Mouse (Mus musculus) adrenal gland, postnatal 14 days (tissue): ENCODE measurements around the gene Slc35f4. TPM values are rescaled to one million over a fixed set of nuclear protein-coding genes. Genes with fewer than 3 reads are reported as not detected.

ENCODE experiments used
- DNase-seq: peaks from one replicate; pipeline ENCODE4 v3.0.0; 2021; ENCODE audit warnings: mixed read lengths
- long read RNA-seq, 2 experiments: library from polyadenylated mRNA; stranded (forward); transcript quantifications; one replicate each; pipeline ENCODE4 v2.0.0; 2021
- total RNA-seq: library from RNA; stranded (reverse); gene quantifications from 2 replicates; pipeline ENCODE4 v1.2.3, GENCODE M21; 2021

Gene Slc35f4
- not detected in 2 replicates for total RNA-seq
- long read RNA-seq, experiment 1: 0 reads
- long read RNA-seq, experiment 2: 0 reads

DNA sequence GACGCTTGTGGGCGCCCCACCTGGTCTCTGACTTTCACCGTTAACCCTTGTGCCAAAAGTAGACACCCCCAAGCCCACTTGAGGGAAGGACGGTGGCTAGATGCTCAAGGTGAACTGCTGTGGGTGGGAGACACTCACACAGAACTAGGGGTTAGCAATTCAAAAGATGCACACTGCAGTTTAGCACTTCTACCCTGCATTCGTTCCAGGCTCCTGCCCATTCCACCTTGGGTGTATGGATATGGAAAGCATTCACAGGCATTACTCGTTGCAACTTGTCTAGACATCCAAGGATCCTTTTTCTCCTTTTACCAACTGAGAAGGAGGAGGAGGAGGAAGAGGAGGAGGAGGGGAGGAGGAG, at the start of gene Slc35f4:
TSS of gene Slc35f4 (minus strand) at position 116 of the 361 bp plus-strand sequence.
- no peak for DNase-seq

DNA sequence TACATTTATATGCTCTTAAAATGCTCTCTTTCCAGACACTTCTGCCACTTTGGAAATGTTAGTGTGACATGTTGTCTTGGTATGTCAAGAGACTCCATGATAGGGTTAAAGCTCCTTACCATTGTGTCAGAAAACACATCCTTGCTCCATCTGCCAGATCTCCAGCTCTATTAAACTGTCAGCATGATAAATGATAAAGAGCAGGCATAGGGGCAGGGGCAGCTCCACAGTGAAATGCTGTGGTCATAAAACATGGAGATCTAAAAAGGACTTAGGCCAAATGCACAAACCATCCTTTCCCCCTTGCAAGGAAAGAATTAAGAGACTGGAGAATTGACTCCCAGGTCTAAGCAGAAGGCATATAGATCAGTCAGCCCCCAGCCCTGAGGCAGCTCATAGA, 42.5 kb upstream of the Slc35f4 start:
- DNase-seq: no peak

- no peak for DNase-seq
Observed at GRCm38 (mm10) chr14:49560706-49561105, 34.9 kb upstream of the Slc35f4 start.

- DNase-seq: peak; percentile 50
Observed at GRCm38 (mm10) chr14:49540104-49540503, 14.3 kb upstream of the Slc35f4 start.

DNA sequence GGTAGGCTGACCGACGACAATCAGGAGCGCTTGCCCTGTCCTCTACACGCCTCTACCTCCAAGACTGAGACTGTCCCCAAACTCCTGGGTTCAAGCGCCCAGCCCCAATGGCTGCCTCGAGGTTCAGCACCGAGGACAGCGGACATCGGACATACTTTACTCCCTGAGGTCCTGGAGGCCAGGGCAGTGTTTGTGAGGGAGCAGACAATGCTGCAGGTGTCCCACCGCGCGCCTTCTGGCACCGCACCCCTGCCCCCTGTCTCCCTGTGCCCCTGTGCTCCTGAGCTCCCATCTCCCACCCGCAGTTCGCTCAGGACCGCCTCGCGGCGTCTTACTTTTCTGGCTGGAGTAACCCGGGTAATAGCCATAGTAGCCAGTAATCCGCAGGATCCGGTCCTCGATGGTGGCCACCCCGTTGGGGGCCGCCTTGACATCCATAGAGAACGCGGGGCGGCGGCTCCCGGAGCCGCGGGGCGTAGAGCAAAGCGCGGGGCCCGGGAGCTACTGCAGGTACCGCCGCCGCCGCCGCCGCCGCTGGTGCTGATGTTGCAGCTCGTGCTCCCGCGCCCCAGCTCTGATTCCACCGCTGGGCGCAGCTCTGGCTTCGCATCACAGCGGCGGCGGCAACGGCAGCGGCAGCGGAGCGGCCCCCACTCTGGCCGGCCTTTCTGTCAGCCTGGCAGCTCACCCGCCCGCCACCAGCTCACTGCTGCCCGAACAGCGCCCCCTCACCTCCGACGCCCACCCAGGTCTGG, 493 bp downstream of the Slc35f4 start:
- peak; percentile 86 for DNase-seq

- no peak for DNase-seq
Observed at GRCm38 (mm10) chr14:49524665-49525064, 1.2 kb downstream of the Slc35f4 start.

GRCm38 (mm10) chr14:49515096-49515665, 10.7 kb downstream of the Slc35f4 start:
- DNase-seq: no peak

DNA sequence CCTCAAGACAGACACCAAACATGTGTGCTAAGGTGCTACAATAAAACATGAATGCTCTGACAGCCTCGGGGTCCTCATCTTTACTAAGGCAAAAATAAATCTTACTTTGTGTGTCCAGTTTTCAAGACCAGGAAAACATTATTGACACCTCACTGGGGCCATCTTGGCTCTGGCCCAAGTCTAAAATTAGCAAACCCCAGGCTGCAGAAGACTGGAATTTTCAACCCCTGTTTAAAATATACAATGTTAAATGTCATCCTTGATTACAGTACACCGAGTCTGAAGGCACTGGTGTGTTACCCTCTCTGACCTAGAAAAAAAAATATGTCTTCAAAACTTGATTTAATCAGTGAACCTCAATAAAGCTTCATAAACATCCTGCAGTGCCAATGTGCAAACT, 11.7 kb downstream of the Slc35f4 start:
- no peak for DNase-seq

- no peak for DNase-seq
Observed at GRCm38 (mm10) chr14:49495192-49495591, 30.7 kb downstream of the Slc35f4 start.

DNA sequence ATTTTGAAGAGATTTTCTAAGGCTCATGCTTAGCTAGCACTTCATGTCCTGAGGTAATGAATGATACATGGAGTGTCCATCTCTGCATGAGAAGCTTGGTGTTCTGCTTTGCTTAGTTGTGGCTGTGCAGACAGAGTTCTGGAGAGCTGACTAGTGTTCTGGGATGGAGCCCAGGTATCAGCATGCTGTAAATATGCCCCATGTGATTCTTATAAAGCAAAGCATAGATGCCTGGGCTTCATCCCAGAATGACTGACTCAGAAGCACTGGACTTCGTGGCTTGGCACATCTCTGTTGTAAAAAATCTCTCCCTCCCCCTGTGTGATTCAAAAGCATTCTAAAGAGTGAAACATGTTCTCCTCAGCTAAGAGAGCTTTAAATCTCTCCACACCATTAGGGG, 32.1 kb downstream of the Slc35f4 start:
- no peak for DNase-seq

DNA sequence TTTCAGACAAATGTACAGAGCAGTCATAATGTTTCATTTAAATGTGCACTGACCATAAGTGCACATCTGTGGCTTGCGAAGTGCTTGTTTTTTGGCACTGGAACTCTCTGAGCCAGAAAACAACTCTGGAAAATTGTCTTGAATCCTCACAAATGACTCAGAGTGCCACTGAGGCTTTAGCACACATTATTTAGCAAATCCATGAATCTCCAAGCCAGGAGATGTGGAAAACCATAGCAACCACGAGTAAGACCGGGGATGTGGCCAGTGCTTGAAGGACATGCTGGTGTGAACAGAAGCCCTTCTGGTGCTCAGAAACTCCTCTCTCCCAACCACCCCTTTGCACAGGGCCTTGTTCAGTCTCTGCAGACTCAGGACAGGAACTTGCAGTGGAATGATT, 33.3 kb downstream of the Slc35f4 start:
- DNase-seq: no peak

DNA sequence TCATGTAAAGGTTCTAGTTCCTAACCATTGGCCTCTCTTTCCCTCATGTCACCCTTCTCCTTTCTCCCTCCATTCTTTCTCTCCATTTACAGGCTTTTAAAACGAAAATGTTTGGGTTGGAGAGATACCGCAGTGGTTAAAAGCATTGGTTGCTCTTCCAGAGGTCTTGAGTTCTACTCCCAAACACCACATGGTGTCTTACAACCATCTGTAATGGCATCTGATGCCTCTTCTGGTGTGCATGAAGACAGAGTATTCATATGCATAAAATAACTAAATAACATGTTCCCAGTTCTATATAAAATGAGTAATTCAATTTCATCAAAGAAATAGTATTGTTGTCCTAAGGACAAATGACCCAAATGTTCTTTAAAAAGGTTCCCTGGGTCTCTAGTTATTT, 49.2 kb downstream of the Slc35f4 start:
- no peak for DNase-seq

DNA sequence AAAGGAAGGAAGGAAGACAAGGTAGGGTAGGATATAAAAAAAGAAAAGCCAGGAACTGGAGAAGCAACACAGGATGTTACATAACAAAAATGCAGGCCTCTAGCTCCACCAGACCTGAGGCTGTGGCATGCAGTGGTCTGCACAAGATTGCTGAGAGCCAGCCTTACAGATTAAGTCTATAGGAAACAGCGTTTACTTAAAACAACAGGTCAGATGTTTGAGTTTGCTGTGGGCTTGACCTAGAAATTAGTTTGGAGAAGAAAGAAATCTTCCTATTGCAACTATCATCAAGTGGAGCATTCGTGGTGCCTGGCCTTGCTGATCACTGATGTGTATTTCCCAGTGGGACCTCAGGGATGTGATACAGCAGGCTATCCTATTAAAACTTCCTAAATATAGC, 64.1 kb downstream of the Slc35f4 start:
- DNase-seq: no peak

DNA sequence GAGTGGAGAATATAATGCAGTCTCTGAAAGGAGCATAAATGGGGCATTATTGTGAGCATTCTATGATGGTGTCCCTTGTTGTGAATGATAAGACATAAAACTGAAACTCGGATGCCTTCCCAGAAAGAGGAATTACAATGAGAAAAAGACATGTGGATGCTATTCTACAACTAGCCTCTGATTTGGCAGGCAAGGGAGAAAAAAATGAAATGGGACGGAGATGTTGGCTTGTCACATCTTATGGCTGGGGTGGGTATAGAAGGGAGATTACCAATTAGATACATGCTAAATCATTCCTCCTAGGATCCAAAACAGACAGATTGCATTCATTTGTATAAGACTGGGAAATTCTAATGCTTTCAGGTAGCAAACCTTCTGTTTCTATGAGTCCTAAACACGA, 65.0 kb downstream of the Slc35f4 start:
- DNase-seq: no peak

DNA sequence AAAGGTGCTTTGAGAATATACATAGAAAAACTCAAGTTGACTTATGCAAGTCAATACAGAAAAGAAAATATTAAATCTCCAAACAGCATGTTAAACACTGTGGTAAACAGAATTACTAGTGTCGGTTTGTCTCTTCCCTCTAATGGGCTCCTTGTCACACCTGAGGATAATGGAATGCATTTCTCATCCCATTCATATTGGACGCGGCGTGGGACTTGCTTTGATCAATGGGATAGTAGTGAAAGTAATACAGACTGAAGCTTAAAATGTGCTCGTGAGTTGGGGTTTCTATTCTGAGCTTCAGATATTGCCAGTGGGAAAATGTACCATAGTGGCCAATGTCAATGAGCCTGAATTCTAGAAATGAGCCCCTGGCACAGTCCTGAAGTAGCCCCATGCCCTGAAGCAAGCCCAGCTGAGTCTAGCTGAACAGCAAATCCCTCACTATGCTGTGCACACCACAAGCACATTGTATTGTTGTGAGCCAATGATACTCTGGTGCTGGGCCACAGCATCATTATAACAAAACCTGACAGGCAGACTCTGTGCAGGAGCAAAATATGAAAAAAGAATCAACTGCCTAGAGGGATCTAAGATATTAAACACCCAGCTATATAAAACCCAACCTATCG, 71.4 kb downstream of the Slc35f4 start:
- DNase-seq: no peak

DNA sequence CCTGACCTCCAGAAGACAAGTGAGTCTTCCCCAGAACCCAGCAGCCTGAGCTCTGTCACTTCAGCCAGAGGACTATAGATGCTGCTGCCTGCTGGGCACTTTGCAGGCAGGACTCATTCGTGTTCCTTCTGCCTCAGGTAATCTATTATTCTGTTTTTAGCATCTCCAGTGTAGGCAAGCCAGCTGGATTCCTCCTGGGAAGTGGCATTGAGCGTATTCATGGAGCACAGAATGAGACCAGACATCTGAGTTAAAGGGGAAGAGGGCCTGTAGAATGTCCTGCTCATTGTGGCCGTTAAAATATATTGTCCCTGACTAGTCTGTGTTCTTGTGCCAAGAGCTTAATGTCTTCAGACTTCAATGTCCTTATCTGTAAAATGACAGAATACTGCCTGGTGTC, 72.1 kb downstream of the Slc35f4 start:
- DNase-seq: no peak

DNA sequence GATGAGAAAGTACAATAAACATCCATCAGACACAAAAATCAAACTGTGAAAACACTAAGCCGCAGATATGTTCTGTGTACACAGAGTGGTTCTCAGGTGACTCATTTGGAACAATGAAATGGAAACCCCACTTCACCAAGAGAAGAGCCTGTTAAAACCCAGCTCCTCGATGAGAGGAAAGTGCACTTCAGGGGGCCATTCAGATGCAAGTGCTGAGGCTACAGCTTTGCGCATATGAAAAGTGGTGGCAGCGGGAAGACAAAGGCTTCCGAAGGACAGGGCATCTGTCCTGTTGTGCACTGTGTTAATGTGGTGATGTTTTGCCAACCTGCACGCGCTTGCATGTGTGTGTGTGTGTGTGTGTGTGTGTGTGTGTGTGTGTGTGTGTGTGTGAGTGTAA, 78.2 kb downstream of the Slc35f4 start:
- no peak for DNase-seq

DNA sequence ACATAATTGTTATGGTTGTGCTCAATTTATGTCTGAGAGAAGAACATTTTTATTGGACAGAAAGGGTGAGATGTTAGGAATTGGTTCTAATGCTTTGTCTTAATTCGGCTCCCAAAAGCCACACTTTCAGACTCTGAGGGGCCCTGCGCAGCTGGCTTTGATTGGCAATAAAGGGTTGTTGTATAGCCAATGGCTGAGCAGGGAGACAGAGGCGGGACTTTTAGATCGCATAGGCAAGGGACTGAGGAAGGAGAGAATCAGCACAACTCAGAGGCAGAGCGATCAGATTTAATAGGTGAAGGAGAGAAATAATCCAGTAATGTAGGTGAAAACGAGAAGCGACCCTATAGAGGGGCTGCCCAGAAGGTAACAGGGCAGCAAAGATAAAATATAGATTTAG, 79.4 kb downstream of the Slc35f4 start:
- DNase-seq: no peak

- DNase-seq: no peak
Observed at GRCm38 (mm10) chr14:49436811-49437210, 89.0 kb downstream of the Slc35f4 start.

- DNase-seq: no peak
Observed at GRCm38 (mm10) chr14:49431821-49432220, 94.0 kb downstream of the Slc35f4 start.

- DNase-seq: no peak
Observed at GRCm38 (mm10) chr14:49392482-49392881, 133.4 kb downstream of the Slc35f4 start.

- no peak for DNase-seq
Observed at GRCm38 (mm10) chr14:49362161-49362560, 163.7 kb downstream of the Slc35f4 start.

DNA sequence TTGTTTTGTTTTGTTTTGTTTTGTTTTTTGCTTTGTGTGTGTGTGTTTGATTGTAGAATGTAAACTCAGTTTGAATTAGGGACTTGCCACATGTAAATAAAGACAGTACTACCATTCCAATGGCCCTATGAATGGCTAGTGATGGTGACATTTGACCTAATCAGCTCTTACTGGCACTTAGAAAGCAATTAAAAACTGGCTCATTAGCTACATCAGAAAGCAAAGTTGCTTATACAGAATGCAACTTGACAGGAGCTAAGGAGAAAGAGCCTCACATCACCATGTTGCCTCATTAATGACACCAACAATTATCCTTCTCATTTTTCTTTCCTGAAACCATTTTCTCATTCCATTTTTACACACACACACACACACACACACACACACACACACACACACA, 170.3 kb downstream of the Slc35f4 start:
- DNase-seq: no peak

DNA sequence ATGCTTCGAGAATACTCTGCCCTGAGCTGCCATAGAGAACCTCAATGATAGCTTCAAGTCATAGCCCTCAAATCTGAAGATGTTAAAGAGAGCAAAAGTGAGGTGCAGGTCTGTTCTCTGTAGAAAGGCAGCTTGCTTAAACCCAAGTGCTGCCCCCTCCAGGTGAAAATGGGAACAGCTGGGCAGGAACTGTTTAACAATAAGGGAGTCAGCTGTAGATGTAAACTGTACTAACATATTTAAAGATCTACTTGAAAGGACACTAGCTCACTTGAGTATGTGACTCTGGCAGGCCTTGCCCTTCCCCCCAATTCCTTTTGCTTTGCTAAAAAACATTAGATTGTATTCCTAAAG, 177.0 kb downstream of the Slc35f4 start:
- peak; percentile 63 for DNase-seq
